1 mouse cellular context compared by ENCODE assay signal in the genomic region with DNA sequence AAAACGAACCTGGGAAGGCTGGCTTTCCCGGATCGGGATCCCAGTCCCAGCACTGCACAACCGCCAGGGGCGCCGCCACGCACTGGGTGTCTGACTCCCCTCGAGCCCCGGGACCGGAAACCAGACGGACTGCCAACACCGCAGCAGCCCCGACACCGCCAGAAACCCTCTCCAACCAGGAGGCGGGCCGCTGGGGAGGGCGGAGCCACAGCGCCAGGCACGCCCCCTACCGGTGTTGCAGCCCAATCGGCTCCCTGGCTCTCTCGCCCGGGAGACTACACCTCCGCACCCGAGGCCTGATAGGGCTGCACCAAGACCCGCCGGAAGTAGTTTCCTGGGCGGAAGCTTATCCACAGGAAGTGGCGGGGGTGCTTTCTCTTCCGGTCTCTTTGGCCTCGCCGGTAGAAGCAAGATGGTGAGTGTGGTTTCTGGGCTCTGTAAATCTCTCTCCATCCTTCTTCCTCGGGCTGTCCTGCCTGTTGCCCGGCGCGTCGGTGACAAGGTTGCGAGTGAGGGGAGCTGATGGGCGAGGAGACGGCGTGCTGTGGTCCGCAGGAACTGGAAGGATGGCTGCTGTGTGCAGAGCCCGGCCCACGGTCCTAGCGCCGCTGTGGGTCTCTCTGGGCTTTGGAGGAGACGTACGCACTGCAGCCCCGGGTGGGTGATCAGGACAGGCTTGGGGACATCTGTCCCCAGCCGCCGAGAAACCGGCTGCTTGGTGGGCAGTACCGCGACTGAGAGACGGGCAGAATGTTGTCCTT.
TF ChIP-seq lines count a peak whose summit lies in the region.

A gene (plus strand): TSS at position 376 of the 761 bp plus-strand sequence.

TF ChIP-seq in CH12.LX, 34 proteins besides CTCF, POLR2A, EP300 and RAD21 (continued from another document):
- TF ChIP-seq ZC3H11A (IDR thresholded peaks at IDR 0.05; ENCODE audit: low read depth, low read length): no peak
- TF ChIP-seq UBTF (IDR thresholded peaks at IDR 0.05; ENCODE audit: low read depth, low read length): peak; percentile 48; the same call in 1 of the 2 replicates
- TF ChIP-seq POLR2AphosphoS2 (IDR thresholded peaks at IDR 0.05; ENCODE audit: low read depth, low read length): peak; percentile 93
- TF ChIP-seq PAX5 (IDR thresholded peaks at IDR 0.05; ENCODE audit: low read length): no peak
- peak; percentile 78; the same call in 1 of the 2 replicates for TF ChIP-seq MAZ (IDR thresholded peaks at IDR 0.05; ENCODE audit: low read depth, low read length)
- no peak; the same call in 1 of the 2 replicates for TF ChIP-seq GABPA (IDR thresholded peaks at IDR 0.05; ENCODE audit: insufficient replicate concordance, low read depth, low read length)
- peak; percentile 95 for TF ChIP-seq TCF12 (IDR thresholded peaks at IDR 0.05; ENCODE audit: low read depth, low read length)
- peak; percentile 78 for TF ChIP-seq SIN3A (IDR thresholded peaks at IDR 0.05; ENCODE audit: low read length)
- TF ChIP-seq BHLHE40 (IDR thresholded peaks at IDR 0.05; ENCODE audit: low read depth, low read length): peak; percentile 54; the same call in 1 of the 2 replicates
- peak; percentile 93 for TF ChIP-seq TBP (conservative IDR thresholded peaks at IDR 0.05; ENCODE audit: low read depth, low read length)
- TF ChIP-seq ZMIZ1 (IDR thresholded peaks at IDR 0.05; ENCODE audit: low read depth, low read length): peak; percentile 90
- TF ChIP-seq IRF4 (IDR thresholded peaks at IDR 0.05; ENCODE audit: low read depth, low read length): peak; percentile 80; the same call in 1 of the 2 replicates
- TF ChIP-seq E2F4 (IDR thresholded peaks at IDR 0.05; ENCODE audit: insufficient replicate concordance, low read depth, low read length): no peak
- TF ChIP-seq RCOR1 (conservative IDR thresholded peaks at IDR 0.05; ENCODE audit: low read depth, low read length): 0 out of 2 replicates have a peak, but pooled peaks have one; percentile 53
- TF ChIP-seq MXI1 (IDR thresholded peaks at IDR 0.05; ENCODE audit: low read depth, low read length): peak; percentile 84; the same call in 1 of the 2 replicates
- no peak for TF ChIP-seq MAFK (IDR thresholded peaks at IDR 0.05; ENCODE audit: insufficient replicate concordance, low read length)
- TF ChIP-seq ZNF384 (IDR thresholded peaks at IDR 0.05; ENCODE audit: low read depth, low read length): no peak
- no peak for TF ChIP-seq JUND (conservative IDR thresholded peaks at IDR 0.05; ENCODE audit: low read depth, low read length)
- TF ChIP-seq NELFE (IDR thresholded peaks at IDR 0.05; ENCODE audit: low read depth, low read length): peak; percentile 96
- peak; percentile 92; the same call in 1 of the 2 replicates for TF ChIP-seq KAT2A (IDR thresholded peaks at IDR 0.05; ENCODE audit: insufficient replicate concordance, low read length)
- TF ChIP-seq NRF1 (IDR thresholded peaks at IDR 0.05; ENCODE audit: low read depth, low read length): peak; percentile 52
